ENCODE assay signal across 8 mouse cellular contexts in the genomic region with DNA sequence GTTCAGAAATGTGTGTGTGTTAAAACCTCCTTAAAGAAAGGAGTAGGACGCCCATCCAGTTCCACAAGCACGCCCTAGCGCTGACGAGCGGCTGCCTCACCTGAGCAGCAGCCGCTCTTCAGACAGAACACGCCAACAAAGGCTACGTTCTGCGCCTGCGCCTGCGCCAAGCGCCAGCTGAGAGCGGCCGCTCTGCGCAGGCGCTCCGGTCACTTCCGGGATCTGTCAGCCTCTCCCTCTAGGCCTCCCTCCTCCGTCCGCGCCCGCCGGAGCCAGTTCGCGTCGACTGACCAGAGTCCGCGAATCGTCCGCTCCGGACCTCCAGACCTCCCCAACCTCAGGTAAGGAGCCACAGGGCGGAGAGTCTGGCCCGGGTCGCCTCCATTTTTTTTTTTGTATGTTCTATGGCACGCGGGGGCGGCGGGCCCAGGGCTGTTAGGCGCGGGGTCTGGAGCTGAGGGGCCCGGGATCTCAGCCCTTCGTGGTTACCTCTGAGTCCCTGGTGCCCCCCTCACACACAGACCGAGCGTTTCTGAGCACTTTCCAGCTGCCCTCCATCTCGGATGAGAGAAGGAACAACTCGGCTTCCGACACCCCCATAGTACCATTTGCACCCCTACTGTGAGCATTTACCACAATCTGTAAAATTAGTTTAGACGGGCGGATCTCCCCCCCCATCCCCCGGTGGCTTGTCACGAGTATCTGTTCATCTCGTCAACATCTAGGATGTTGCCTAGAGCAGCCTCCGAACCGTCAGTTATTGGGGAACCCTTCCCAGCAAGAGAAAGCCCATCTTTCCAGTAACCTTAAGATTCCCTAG. TPM values are rescaled to one million over a fixed set of nuclear protein-coding genes. Genes with fewer than 3 reads are reported as not detected.
DNase-seq lines count a peak whose midpoint lies in the region; ATAC-seq and TF ChIP-seq lines count a peak whose summit lies in the region.

A gene (plus strand): TSS at position 199 of the 820 bp plus-strand sequence.
A gene (minus strand): TSS at position 399 of the 820 bp plus-strand sequence.

- H3K27me3 ChIP-seq in Patski, result no peaks in the 10 kb centered on the region
- H3K27me3 ChIP-seq in hindbrain, embryonic 14.5 days (ENCODE audit: control insufficient read depth, insufficient read depth, low read length), result no peaks in the 10 kb centered on the region

- peaks cover 14% of the 10 kb centered on the region for H3K4me1 ChIP-seq in hindbrain, embryonic 14.5 days (replicated peaks; ENCODE audit: control insufficient read depth, insufficient read depth, low read length)

- H3K4me2 ChIP-seq in hindbrain, embryonic 14.5 days (replicated peaks), result peak within 1 kb of the TSS; percentile 89

- H3K9me3 ChIP-seq in hindbrain, embryonic 14.5 days (ENCODE audit: control insufficient read depth, low read length), result no peaks in the 10 kb centered on the region

- DNase-seq in Patski (ENCODE audit: low read depth, low spot score), result peak; percentile 68
- DNase-seq in cerebellum, postnatal 14 days, result peak; percentile 97
- peak; percentile 73 to 79 for DNase-seq in frontal cortex, postnatal 25 days (ENCODE audit: low spot score in 2 of 2)
- peak; percentile 97 for DNase-seq in hindbrain, embryonic 14.5 days (ENCODE audit: low spot score)
- DNase-seq in layer of hippocampus, postnatal 36 days, result peak; percentile 87 to 88
- DNase-seq in lung, postnatal 36 days, result peak; percentile 97
- DNase-seq in retina, postnatal 1 day, result peak; percentile 96
- DNase-seq in urinary bladder, adult 18-20 months (ENCODE audit: low spot score in 2 of 2), result peak; percentile 81 to 90

- H3K9ac ChIP-seq in hindbrain, embryonic 14.5 days, result peak within 1 kb of the TSS; percentile 92

- H3K36me3 ChIP-seq in hindbrain, embryonic 14.5 days (replicated peaks; ENCODE audit: control insufficient read depth, insufficient read depth), result peaks cover 8% of the 10 kb centered on the region; the same call in 1 of the 2 replicates

- WGBS in hindbrain, embryonic 14.5 days, result under 1% methylated on average over 54 of the region's 54 CpGs

- TF ChIP-seq CTCF in Patski (IDR thresholded peaks at IDR 0.05), result no peak

- ATAC-seq in Patski, result peak; percentile 95
- peak; percentile 97 for ATAC-seq in hindbrain, embryonic 14.5 days (ENCODE audit: low FRiP score)

- peak within 1 kb of the TSS; percentile 82 for H3K4me3 ChIP-seq in hindbrain, embryonic 14.5 days (replicated peaks; ENCODE audit: low read length)

- in situ Hi-C loops in Patski (cut with MboI; ENCODE audit: low pct_unique_long_range_greater_than_20kb), result no loop called here

- CTCF ChIA-PET in Patski (lab: Charles Lee), result no interaction called here

- POLR2A ChIA-PET in Patski (lab: Charles Lee), result interaction anchor here (0.6 to 1.9 kb wide), 9 partner anchors 8 to 44 kb away, joined by 3 to 9 read pairs (median 3); a partner anchor contains a TSS

- H3K27ac ChIP-seq in hindbrain, embryonic 14.5 days, result peak within 1 kb of the TSS; percentile 94

RNA-seq across cellular contexts. Expression of the first gene that starts in this region (rescaled TPM):
- 164 TPM for polyA plus RNA-seq in Patski (2021)
- polyA plus RNA-seq in hindbrain, embryonic 14.5 days (2014; fragmentation: Nextera tagmentation; extraction: Ambion mirVana), result 245 and 252 TPM in 2 replicates
- 100 to 1,000 TPM; 248 to 263 TPM for total RNA-seq in layer of hippocampus, postnatal 36 days (2021)

RNA-seq across cellular contexts. Expression of the second gene that starts in this region (rescaled TPM):
- 0.21 TPM for polyA plus RNA-seq in Patski (2021)
- not detected in 2 replicates for polyA plus RNA-seq in hindbrain, embryonic 14.5 days (2014; fragmentation: Nextera tagmentation; extraction: Ambion mirVana)
- not detected for total RNA-seq in layer of hippocampus, postnatal 36 days (2021)

Comparison
In these comparisons a context has a peak if more than half of its experiments do, and no peak if none do; other contexts are left out.
1. Peak in every context shown above with its lines: DNase-seq, ATAC-seq, H3K4me3 ChIP-seq and H3K27ac ChIP-seq.